Mouse (Mus musculus) spleen, adult 2 months (tissue): Measurements from ENCODE around the gene 5430403G16Rik. TPM values are rescaled to one million over a fixed set of nuclear protein-coding genes. Genes with fewer than 3 reads are reported as not detected.
A peak's percentile ranks its signal among the peaks of the same experiment; 100 is the strongest.
"Not testable (repeated sequence)": the region's sequence is repeated elsewhere in the genome, so short reads cannot be mapped to it uniquely, and the experiment has no call there.

Experiments used
- DNase-seq, 2 experiments: peaks; one replicate each; pipeline versions ENCODE4 v3.0.0 to v3.0.0-alpha.2; 2012 to 2021; ENCODE audit warnings: low spot score in 2 of 2, low read depth in 1 of 2
- H3K27ac ChIP-seq: fragments of 200-500 bp; 2 replicates; pipeline ENCODE4 v1.5.1; 2012; ENCODE audit warnings: low read length, inconsistent platforms; ENCODE audit not compliant: insufficient read depth
- H3K27me3 ChIP-seq: fragments of 200-500 bp; 2 replicates; pipeline ENCODE4 v1.6.1; 2012; ENCODE audit warnings: mild to moderate bottlenecking, moderate library complexity, low read length, inconsistent platforms; ENCODE audit not compliant: control insufficient read depth, insufficient read depth
- H3K36me3 ChIP-seq: fragments of 200-500 bp; 2 replicates; pipeline ENCODE4 v1.6.1; 2012; ENCODE audit warnings: mild to moderate bottlenecking, low read length, inconsistent platforms; ENCODE audit not compliant: control insufficient read depth, insufficient read depth
- H3K4me1 ChIP-seq: fragments of 200-500 bp; 2 replicates; pipeline ENCODE4 v1.6.1; 2011; ENCODE audit warnings: inconsistent platforms; ENCODE audit not compliant: control insufficient read depth, insufficient read depth, insufficient read length
- H3K4me3 ChIP-seq: fragments of 200-500 bp; 2 replicates; pipeline ENCODE4 v1.5.1; 2011; ENCODE audit warnings: mild to moderate bottlenecking, inconsistent platforms; ENCODE audit not compliant: insufficient read depth, insufficient read length; ENCODE audit errors: extremely low read depth
- CTCF ChIP-seq: fragments of 200-500 bp; IDR thresholded peaks from 2 replicates; pipeline ENCODE4 v1.5.1; 2011; ENCODE audit warnings: mild to moderate bottlenecking, inconsistent platforms; ENCODE audit not compliant: insufficient read depth, insufficient read length, insufficient replicate concordance; ENCODE audit errors: extremely low read depth
- POLR2A ChIP-seq: fragments of 200-500 bp; IDR thresholded peaks from 2 replicates; pipeline ENCODE4 v1.6.1; 2011; ENCODE audit warnings: low read depth, low read length, inconsistent platforms
- whole genome bisulfite sequencing: fragments of 180-500 bp; shearing (Covaris S2); methylation state at CpG from one replicate; pipeline ENCODE4 v1.1.7; 2018; 5-methylcytosine and 5-hydroxymethylcytosine counted together
- polyA plus RNA-seq: library from polyadenylated mRNA; depleted of rRNA; stranded (reverse); fragments of >200 nt; gene quantifications from 2 replicates; pipeline ENCODE4 v1.2.3, GENCODE M21; 2012; rRNA removed

Gene 5430403G16Rik
- polyA plus RNA-seq = 0.21 TPM in 2 replicates

DNA sequence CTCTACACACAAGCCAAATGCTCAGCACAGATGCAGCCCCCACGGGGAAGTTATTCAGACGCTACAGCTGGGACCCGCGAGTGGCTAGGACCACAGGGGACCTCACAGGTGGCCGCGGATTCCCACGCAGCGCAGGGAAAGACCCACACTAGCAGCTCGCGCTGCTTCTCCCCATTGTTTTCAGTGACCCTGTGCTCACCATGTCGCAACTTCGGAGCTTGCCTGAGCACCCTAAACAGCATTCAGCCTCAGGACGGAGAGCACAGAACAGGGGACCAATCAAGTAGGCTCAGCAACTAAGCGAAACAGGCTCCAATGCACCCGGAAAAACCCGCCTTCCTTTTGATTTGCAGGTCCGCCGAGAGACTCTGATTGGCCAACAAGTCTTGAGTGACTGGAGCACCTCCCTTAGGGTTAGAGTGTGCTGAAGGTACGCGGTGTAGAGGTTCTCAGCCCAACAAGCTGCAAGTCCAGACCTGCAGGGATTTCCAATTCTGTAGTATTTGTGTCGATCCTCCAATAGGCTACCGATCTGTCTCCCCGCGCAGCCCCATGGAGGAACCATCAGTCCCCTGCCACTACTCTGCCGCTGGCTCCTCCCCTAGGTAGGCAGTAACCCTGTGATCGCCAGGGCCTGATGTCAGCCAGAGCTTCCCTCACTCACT lies at the start of gene 5430403G16Rik:
5430403G16Rik (minus strand) TSS at position 505 of the 665 bp plus-strand sequence.
- H3K36me3 ChIP-seq, H3K27me3 ChIP-seq, H3K4me1 ChIP-seq: not testable (repeated sequence)
- WGBS = 1% methylated on average over 26 of the region's 26 CpGs
- Histone ChIP-seq H3K27ac (peak within 1 kb of the TSS; percentile 94), H3K4me3 (peak within 1 kb of the TSS; percentile 90)
- DNase-seq = peak; percentile 75 to 77

DNA sequence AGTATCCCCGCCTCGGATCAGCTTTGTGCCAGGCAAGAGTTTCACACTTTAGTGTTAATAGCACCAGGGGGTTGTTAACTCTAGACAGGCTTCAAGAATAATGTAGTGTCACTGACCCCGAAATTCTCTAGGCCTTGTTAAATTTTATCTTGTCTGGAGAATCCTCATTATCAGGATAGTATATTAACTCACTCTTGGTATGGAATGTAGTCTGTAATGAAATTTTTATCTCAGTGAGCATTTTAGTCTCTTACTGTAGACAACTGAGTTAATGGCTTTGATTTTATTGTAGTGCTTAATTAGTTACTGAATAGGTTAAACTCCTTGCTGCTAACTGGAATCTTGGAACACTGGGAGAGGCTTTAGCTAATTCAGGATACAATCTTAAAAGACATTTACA lies 26.5 kb upstream of the 5430403G16Rik start:
- not testable (repeated sequence) for DNase-seq, H3K36me3 ChIP-seq, H3K27me3 ChIP-seq, H3K27ac ChIP-seq, H3K4me1 ChIP-seq, H3K4me3 ChIP-seq
- 63% methylated on average over 3 of the region's 3 CpGs for WGBS

DNA sequence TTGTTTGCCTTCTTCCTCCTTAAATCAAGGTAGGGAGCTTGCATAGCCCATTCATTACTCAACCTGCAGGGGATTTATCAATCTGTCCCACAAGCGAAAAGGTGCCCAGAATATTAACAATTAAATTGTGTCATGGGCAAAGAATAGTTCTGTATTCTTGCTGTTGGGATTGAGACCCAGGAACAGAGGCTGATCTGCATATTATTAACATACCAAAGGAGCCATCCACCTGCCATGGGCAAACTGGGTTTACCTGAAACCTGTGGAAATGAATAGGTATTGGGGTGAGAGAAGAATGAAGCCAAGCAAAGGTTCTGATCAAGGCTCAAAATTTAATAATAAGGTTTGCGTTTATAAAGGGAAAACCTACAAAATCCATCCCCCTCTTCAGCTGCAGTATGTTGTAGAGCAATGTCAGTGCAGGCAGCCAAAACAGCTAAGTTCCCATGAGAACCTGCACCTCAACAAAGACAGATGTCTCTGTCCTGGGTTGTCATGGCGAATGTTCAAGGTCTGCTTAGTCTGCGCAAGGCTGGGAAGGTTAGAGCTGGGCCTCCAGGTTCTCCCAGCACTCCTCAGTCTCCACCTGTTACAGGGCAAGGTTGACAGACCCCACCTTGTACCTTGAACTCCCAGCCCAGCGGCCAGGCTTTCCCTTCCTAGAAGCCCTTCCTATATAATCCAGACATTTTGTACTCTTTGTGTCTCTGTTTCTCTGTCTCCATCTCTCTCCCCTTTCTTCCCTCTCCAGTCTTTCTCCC lies 544 bp upstream of the 5430403G16Rik start:
- H3K4me3 ChIP-seq = peak overlapping the region; percentile 90; the same call in 1 of the 2 replicates
- H3K36me3 ChIP-seq, H3K4me1 ChIP-seq, DNase-seq, H3K27me3 ChIP-seq, H3K27ac ChIP-seq: not testable (repeated sequence)
- 83% methylated on average over 5 of the region's 5 CpGs for WGBS

DNA sequence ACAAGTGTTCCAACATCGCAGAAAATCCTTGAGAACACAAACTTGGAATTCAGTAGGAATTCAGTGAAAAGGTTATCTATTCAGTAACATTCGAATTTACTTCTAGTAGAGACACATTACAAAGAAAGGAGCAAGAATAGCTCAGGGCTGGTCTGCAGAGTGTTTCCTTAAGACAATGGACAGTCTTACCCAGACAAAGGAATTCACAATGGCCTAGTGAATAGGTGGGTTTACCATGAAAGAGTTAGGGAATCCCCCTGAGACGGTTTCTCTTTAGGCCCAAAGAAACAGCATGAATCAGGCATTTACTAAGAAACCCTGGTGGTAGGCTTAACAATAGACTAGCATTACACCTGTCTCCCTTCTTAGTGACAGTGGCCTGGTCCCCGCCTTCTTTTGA lies 7.9 kb downstream of the 5430403G16Rik start:
- TF ChIP-seq POLR2A (no peak), CTCF (no peak)
- H3K4me1 ChIP-seq = no peaks in the 10 kb centered on the region
- no peaks in the 10 kb centered on the region for H3K36me3 ChIP-seq
- DNase-seq = no peak
- no peaks in the 10 kb centered on the region for H3K27me3 ChIP-seq
- H3K27ac ChIP-seq = no peak overlapping the region
- H3K4me3 ChIP-seq = no peak overlapping the region
- 81% methylated on average over 4 of the region's 4 CpGs for WGBS

Other genes with a start within 250 kb of the 5430403G16Rik start
- 88.7 and 96.9 TPM in 2 replicates for gene Crlf2, start 132.0 kb downstream of the 5430403G16Rik start, polyA plus RNA-seq
- gene 4930522L14Rik, start 60.8 kb upstream of the 5430403G16Rik start, polyA plus RNA-seq = 1.2 and 1.4 TPM in 2 replicates
- gene Gm15446, start 232.4 kb upstream of the 5430403G16Rik start, polyA plus RNA-seq = 1.3 and 1.5 TPM in 2 replicates